Mouse (Mus musculus) midbrain, embryonic 12.5 days (tissue): Measurements from ENCODE around the gene Neurl4. TPM values are rescaled to one million over a fixed set of nuclear protein-coding genes. Genes with fewer than 3 reads are reported as not detected.

Experiments
- ATAC-seq: fragments of 200-750 bp; cut with Nextera tagmentation; 2 replicates; pipeline ENCODE4 v1.8.0; 2017; ENCODE audit warnings: low read depth, moderate TSS enrichment, moderate library complexity; ENCODE audit not compliant: low FRiP score
- H3K27ac ChIP-seq: fragments of 300-500 bp; sonication (generic); replicated peaks from 2 replicates; pipeline ENCODE4 v1.5.1; 2016; ENCODE audit warnings: mild to moderate bottlenecking
- H3K27me3 ChIP-seq: fragments of 300-500 bp; sonication (generic); 2 replicates; pipeline ENCODE4 v1.6.1; 2016; ENCODE audit warnings: mild to moderate bottlenecking
- H3K36me3 ChIP-seq: fragments of 300-500 bp; sonication (generic); 2 replicates; pipeline ENCODE4 v1.6.1; 2016
- H3K4me1 ChIP-seq: fragments of 300-500 bp; sonication (generic); 2 replicates; pipeline ENCODE4 v1.6.1; 2016
- H3K4me2 ChIP-seq: fragments of 300-500 bp; sonication (generic); replicated peaks from 2 replicates; pipeline ENCODE4 v1.6.1; 2016; ENCODE audit warnings: mild to moderate bottlenecking, moderate library complexity
- H3K4me3 ChIP-seq: fragments of 300-500 bp; sonication (generic); 2 replicates; pipeline ENCODE4 v1.5.1; 2016; ENCODE audit warnings: mild to moderate bottlenecking
- H3K9ac ChIP-seq: fragments of 300-500 bp; sonication (generic); replicated peaks from 2 replicates; pipeline ENCODE4 v1.6.1; 2016; ENCODE audit warnings: mild to moderate bottlenecking, moderate library complexity
- H3K9me3 ChIP-seq: fragments of 300-500 bp; sonication (generic); 2 replicates; pipeline ENCODE4 v1.6.1; 2016; ENCODE audit warnings: mild to moderate bottlenecking
- WGBS: fragments of 180-500 bp; shearing (Covaris S2); methylation state at CpG from one replicate; pipeline ENCODE4 v1.1.7; 2016; 5-methylcytosine and 5-hydroxymethylcytosine counted together
- polyA plus RNA-seq: library from polyadenylated mRNA; unstranded; fragments of >200 nt; fragmentation: Nextera tagmentation; extraction: Ambion mirVana; gene quantifications from 2 replicates; pipeline ENCODE4 v1.2.1, GENCODE M21; 2016

The Neurl4 gene
- polyA plus RNA-seq, 1 experiment from 2014 or later = 19.3 TPM

DNA sequence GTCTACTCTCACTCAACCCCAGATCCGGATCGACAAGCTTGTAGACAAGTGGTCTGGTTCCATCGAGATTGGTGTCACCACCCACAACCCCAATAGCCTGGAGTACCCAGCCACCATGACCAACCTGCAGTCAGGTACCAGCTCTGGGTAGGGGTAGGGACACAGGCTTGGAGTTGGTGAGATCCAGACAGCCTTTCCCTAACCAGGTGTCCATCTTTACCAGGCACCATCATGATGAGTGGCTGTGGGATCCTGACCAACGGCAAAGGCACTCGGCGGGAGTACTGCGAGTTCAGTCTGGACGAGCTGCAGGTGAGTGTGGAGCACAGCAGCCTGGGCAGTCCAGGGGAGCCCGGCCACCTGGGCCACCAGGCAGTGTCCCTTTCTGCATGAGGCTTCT, 3.4 kb downstream of the Neurl4 start:
- Histone ChIP-seq H3K27ac (no peak overlapping the region), H3K4me1 (peaks cover 20% of the 10 kb centered on the region), H3K9me3 (no peaks in the 10 kb centered on the region), H3K4me3 (no peak overlapping the region), H3K36me3 (peaks cover 64% of the 10 kb centered on the region), H3K9ac (no peak overlapping the region), H3K27me3 (no peaks in the 10 kb centered on the region), H3K4me2 (no peak overlapping the region)
- WGBS = 97% methylated on average over 9 of the region's 9 CpGs
- ATAC-seq = no peak

DNA sequence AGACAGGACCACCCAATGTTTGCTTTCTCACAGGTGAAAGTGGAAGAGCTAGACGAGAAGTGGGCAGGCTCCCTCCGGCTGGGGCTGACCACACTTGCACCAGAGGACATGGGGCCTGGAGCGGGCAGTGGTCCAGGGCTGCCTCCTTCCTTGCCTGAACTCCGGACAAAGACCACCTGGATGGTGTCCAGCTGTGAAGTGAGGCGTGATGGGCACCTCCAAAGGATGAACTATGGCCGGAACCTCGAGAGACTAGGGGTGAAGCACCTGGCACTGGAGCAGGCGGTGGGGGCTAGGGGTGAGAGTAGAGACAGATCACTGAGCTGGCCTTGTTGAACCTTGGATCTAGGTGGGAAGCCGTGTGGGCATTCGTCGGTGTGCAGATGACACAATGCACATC, 7.8 kb downstream of the Neurl4 start:
- 93% methylated on average over 11 of the region's 11 CpGs for WGBS
- Histone ChIP-seq H3K4me3 (no peak overlapping the region), H3K4me1 (peaks cover 8% of the 10 kb centered on the region), H3K27ac (no peak overlapping the region), H3K4me2 (no peak overlapping the region), H3K9me3 (no peaks in the 10 kb centered on the region), H3K9ac (no peak overlapping the region), H3K27me3 (no peaks in the 10 kb centered on the region), H3K36me3 (peaks cover 97% of the 10 kb centered on the region)
- ATAC-seq = no peak

DNA sequence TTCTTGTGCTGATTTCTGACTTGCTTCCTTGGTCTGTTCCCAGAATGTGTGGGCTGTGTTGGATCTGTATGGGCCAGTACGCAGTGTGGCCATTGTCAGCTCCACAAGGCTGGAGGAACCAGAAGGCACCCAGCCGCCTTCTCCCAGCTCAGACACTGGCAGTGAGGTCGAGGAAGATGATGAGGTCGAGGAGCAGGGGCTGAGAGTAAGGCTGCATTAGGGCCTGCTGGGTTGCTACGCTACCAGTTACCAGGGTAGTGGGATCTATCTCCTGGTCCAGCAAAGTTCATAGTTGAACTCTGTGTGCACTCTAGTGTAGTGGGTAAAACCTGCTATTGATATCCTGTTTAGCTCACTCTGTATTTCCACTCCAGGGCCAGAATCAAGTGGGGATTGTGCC, 8.3 kb downstream of the Neurl4 start:
- Histone ChIP-seq H3K9ac (no peak overlapping the region), H3K27me3 (no peaks in the 10 kb centered on the region), H3K27ac (no peak overlapping the region), H3K4me2 (no peak overlapping the region), H3K4me3 (no peak overlapping the region), H3K36me3 (peaks cover 92% of the 10 kb centered on the region), H3K9me3 (no peaks in the 10 kb centered on the region), H3K4me1 (peaks cover 9% of the 10 kb centered on the region)
- ATAC-seq = no peak
- WGBS = 90% methylated on average over 5 of the region's 5 CpGs

DNA sequence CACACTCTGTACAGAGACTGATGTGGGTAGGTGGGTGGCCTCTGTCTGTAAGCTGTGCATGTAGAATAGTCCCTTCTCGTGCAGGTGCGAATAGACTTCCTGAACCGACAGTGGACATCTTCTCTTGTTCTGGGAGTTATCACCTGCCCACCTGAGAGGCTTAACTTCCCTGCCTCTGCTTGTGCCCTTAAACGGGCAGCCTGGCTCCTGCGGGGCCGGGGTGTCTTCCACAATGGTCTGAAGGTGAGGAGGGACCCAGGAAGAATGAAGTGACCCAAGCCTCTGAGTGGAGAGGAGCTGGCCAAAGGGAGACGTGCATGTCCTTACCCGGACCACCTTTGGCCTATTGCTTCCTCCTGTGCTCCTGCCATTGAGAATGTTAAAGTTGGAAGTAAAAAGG, 9.3 kb downstream of the Neurl4 start:
- Histone ChIP-seq H3K4me1 (peaks cover 19% of the 10 kb centered on the region), H3K4me2 (no peak overlapping the region), H3K9ac (0 out of 2 replicates have a peak overlapping the region, but pooled peaks have one; percentile 1), H3K27me3 (no peaks in the 10 kb centered on the region), H3K4me3 (no peak overlapping the region), H3K36me3 (peaks cover 84% of the 10 kb centered on the region), H3K27ac (no peak overlapping the region), H3K9me3 (no peaks in the 10 kb centered on the region)
- ATAC-seq = no peak
- 94% methylated on average over 8 of the region's 8 CpGs for WGBS

DNA sequence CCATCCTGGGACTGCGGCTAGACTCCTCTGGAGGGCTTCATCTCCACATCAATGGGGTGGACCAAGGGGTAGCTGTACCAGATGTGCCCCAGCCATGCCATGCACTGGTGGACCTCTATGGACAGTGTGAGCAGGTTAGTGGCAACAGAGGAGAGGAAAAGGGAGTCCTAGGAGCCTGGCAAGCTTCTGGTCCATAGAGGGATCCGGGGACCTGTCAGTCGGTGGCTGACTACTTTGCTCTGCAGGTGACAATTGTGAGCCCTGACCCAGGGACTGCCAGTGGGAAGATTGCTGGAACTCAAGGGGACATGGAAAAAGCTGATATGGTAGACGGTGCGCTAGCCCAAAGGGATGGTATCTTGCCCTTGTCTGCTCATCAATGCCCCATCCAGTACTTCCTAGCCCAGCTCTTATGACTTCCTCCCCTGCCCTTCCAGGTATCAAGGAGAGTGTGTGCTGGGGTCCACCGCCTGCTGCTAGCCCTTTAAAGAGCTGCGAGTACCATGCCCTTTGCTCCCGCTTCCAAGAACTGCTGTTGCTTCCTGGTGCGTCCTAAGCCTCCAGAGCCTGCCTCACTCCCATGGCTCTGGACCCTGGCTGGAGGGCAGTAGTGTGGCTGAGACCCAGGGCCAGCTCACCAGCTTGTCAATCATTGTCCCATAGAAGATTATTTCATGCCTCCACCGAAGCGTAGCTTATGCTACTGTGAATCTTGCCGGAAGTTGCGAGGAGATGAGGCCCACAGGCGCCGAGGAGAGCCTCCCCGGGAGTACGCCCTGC, 10.1 kb downstream of the Neurl4 start:
- ATAC-seq = no peak
- Histone ChIP-seq H3K9ac (no peak overlapping the region), H3K9me3 (no peaks in the 10 kb centered on the region), H3K4me1 (peaks cover 27% of the 10 kb centered on the region), H3K36me3 (peaks cover 84% of the 10 kb centered on the region), H3K4me3 (no peak overlapping the region), H3K27me3 (no peaks in the 10 kb centered on the region), H3K27ac (no peak overlapping the region), H3K4me2 (no peak overlapping the region)
- WGBS = 94% methylated on average over 17 of the region's 17 CpGs

DNA sequence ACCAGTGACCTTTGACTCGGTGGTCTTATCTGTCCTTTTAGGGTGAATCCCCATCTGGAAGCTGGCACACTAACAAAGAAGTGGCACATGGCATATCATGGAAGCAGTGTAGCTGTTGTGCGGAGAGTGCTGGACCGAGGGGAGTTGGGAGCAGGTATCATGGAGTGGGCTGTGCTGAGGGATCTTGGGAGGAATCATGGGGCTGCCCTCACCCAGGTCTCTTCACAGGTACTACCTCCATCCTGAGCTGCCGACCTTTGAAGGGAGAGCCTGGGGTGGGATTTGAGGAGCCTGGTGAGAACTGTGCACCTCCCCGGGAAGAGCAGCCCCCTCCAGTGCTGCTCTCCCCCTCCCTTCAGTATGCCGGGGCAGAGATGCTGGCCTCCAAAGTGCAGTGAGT, 10.8 kb downstream of the Neurl4 start:
- no peaks in the 10 kb centered on the region for H3K9me3 ChIP-seq
- 94% methylated on average over 6 of the region's 6 CpGs for WGBS

DNA sequence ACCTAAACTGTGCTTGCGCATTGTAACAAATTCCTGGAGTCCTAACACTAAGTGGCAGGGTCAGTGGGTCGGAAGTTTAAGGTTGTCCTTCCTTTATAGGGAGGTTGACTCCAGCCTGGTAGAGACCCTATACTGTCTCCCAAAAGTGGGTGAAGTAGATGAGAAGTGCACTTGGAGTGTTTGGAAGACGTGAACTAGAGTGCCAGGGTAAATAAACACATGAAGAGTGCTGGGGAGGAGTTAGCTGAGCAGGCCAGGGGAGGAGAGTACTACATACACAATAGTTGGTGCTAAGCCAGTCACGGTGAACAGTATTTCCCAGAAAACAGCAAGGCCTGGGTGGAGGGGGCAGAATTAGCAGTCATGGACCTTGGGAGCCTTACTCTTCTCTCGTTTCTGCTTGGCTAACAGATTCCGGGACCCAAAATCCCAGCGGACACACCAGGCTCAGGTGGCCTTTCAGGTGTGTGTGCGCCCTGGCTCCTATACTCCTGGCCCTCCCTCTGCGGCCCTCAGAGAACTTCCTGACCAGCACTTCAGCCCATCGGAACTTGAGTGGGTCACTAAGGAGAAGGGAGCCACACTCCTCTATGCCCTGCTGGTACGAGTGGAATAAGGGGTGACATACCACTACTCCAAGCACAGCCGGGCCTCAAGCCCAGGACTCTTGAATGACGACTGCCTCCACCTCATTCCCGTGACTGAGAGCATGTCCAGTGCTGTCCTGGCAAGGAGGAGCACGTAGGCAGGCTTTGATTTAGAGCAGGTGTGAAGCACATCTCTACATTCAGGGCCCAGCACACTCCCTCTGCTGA, 12.1 kb downstream of the Neurl4 start:
- 77% methylated on average over 15 of the region's 15 CpGs for WGBS
- ATAC-seq = peak; percentile 35; the same call in 1 of the 2 replicates
- peaks cover 84% of the 10 kb centered on the region for H3K36me3 ChIP-seq

More for the DNA sequence above, 10.8 kb downstream of the Neurl4 start:
- Histone ChIP-seq H3K4me1 (peaks cover 32% of the 10 kb centered on the region), H3K27me3 (no peaks in the 10 kb centered on the region), H3K36me3 (peaks cover 84% of the 10 kb centered on the region), H3K9ac (no peak overlapping the region), H3K4me2 (no peak overlapping the region), H3K4me3 (no peak overlapping the region), H3K27ac (no peak overlapping the region)
- no peak for ATAC-seq

DNA sequence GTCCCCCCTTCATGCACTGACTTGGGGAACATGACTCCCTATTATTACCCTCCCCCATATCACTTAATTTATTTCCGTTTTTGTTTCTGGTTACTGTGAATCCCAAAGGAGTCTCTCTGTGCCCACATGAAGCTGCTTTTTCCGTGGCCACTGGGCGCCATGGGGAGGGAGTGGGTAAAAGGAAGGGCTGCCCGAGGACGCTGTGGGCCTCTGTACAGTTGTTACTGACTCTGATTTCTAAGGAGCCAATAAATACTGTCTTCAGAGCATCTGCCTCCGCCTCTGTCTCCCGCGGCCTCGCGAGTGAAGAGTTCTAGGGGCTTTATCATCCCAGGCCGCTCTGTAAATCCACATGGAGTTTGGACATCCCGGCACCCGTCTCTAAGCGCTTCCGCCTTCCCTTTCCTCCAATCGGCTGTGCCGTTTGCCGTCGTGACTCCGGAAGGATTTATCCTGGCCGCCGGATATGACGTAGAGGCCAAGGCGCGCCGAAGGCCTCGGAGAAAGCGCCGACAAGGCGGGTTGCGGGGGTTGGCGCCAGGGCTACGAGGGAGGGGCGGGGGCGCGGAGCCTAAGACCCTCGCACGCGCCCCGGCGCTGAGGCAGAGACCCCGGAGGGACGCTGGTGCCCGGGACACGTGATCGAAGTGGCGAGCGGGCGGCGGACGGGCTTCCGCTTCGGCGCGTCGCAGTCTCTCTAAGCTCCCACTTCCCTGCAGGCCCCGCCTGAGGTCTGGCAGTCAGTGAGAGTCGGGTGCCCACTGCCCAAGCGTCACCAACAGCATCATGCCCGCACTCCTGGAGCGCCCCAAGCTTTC, 12.9 kb downstream of the Neurl4 start, which contains the start of gene Gps2:
TSS of gene Gps2 (plus strand) at position 335 of the 818 bp plus-strand sequence.
- 3% methylated on average over 59 of the region's 61 CpGs for WGBS
- Histone ChIP-seq H3K27ac (peak within 1 kb of the TSS; percentile 87), H3K9ac (peak within 1 kb of the TSS; percentile 95), H3K9me3 (no peaks in the 10 kb centered on the region), H3K27me3 (no peaks in the 10 kb centered on the region), H3K36me3 (peaks cover 84% of the 10 kb centered on the region), H3K4me3 (peak within 1 kb of the TSS; percentile 92), H3K4me1 (peaks cover 34% of the 10 kb centered on the region), H3K4me2 (peak within 1 kb of the TSS; percentile 99)
- peak; percentile 84 for ATAC-seq

More for the DNA sequence above, 12.1 kb downstream of the Neurl4 start:
- H3K4me2 ChIP-seq = peak overlapping the region; percentile 99
- no peaks in the 10 kb centered on the region for H3K27me3 ChIP-seq
- peak overlapping the region; percentile 95 for H3K9ac ChIP-seq
- peak overlapping the region; percentile 92 for H3K4me3 ChIP-seq
- no peaks in the 10 kb centered on the region for H3K9me3 ChIP-seq
- H3K4me1 ChIP-seq = peaks cover 32% of the 10 kb centered on the region
- H3K27ac ChIP-seq = peak overlapping the region; percentile 87

DNA sequence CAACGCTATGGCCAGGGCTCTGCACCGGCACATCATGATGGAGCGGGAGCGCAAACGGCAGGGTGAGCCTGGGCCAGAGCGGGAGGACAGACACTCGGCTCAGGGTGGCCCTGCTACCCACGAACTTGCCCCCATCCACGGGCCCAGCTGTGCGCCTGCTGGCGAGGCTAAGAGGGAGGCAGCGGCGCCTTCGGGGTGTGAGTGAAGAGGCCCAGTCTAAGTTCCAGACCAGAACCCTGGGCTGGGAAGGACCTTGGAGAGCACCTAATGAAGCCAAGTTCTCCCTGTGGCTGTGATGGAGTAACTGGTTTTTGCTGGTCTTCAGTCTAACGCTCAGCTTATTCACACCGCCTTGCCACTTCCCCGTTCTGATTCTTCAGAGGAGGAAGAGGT, 13.5 kb downstream of the Neurl4 start:
- Histone ChIP-seq H3K36me3 (peaks cover 81% of the 10 kb centered on the region), H3K9me3 (no peaks in the 10 kb centered on the region), H3K4me1 (peaks cover 40% of the 10 kb centered on the region), H3K27me3 (no peaks in the 10 kb centered on the region), H3K27ac (peak overlapping the region; percentile 87), H3K4me3 (peak overlapping the region; percentile 92), H3K9ac (peak overlapping the region; percentile 95), H3K4me2 (peak overlapping the region; percentile 99)
- 1% methylated on average over 17 of the region's 17 CpGs for WGBS
- no peak; the same call in 1 of the 2 replicates for ATAC-seq

DNA sequence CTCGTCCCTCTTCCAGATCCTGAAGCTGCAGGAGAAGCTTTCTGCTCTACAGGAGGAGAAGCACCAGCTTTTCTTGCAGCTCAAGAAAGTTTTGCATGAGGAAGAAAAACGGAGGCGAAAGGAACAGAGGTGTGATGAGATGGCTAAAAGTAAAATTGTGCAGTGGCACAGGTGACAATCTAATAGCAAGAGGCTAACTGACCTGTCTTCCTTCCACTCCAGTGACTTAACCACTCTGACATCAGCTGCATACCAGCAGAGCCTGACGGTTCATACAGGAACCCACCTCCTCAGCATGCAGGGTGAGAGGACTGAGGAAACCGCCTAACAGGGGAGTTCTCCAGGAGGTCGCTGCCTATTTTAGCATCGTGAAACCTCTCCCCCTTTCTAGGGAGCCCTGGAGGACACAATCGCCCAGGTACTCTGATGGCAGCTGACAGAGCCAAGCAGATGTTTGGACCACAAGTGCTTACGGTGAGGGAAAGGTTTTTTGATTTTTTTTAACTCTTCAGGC, 14.1 kb downstream of the Neurl4 start:
- WGBS = 47% methylated on average over 9 of the region's 9 CpGs
- Histone ChIP-seq H3K9me3 (no peaks in the 10 kb centered on the region), H3K4me1 (peaks cover 45% of the 10 kb centered on the region), H3K4me2 (peak overlapping the region; percentile 99), H3K9ac (peak overlapping the region; percentile 95), H3K4me3 (peak overlapping the region; percentile 92), H3K36me3 (peaks cover 75% of the 10 kb centered on the region), H3K27ac (no peak overlapping the region), H3K27me3 (no peaks in the 10 kb centered on the region)
- ATAC-seq = no peak
